Comparison of ENCODE assay signal across 23 mouse cellular contexts in the genomic region with DNA sequence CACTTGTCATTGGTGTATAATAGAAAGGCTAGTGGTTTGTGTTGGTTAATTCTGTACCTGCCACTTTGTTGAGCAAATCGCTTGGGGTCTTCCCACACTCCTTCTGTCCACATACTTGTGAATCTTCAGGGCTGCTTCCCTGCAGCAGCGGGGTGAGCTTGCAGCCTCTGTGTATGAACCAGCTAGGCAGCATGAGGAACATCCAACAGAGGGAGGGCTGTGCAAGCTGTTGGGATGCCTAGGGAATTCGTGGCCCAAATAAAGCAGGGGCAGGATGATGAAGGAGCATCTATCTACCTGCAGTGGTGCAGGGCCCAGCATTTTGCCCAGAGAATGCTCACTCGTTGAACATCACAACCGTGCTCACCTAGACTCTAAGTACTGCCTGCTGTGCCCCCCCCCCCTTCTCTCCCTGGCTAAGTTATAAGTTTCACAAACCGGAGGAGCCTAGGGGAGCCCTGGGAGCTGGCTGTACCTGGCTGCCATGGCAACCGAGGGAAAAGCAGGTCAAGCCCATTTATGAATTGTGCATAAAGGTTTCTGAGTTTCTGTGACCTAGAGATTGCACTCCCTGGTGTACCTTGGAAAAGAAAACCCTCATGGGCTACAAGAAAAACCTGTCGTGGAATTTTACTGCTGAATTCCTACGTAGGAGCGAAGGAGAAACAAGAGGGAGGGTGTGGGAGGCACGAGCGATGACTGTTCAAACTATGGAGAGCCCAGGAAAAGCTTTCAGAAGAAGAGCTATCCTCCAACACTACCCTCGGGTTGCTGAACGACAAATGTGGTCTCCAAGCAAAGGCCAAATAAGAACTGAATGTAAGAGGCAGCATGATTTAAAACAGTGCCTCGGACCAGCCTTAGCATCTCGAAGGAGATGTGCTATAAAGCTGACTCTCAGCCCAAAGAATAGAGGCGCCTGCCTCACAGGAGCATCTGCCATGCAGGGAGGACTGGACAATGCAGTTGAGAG.
DNase-seq lines count a peak whose midpoint lies in the region; ATAC-seq and TF ChIP-seq lines count a peak whose summit lies in the region.
"Had no signal": no experiment of that assay in that cellular context is flagged by ENCODE, and none has a peak within 500 bp of the region (broad histone marks: within the 10 kb centered on the region; RNA-seq: fewer than 3 reads in every experiment).

No protein-coding gene starts in this region.

- ATAC-seq in forebrain, postnatal 0 days = peak; percentile 30
- peak; percentile 60 for ATAC-seq in hindbrain, postnatal 0 days
- ATAC-seq in hindbrain, embryonic 14.5 days (ENCODE audit: low FRiP score) = no peak
- no peak; the same call in 1 of the 2 replicates for ATAC-seq in midbrain, embryonic 11.5 days (ENCODE audit: low FRiP score)
- no peak for ATAC-seq in midbrain, embryonic 13.5 days
- peak; percentile 49 for ATAC-seq in midbrain, embryonic 15.5 days (replicated peaks)
- no peak for ATAC-seq in intestine, postnatal 0 days
- ATAC-seq: forebrain, embryonic 14.5 days had no signal

- 71% methylated on average over 17 of the region's 17 CpGs for WGBS in forebrain, postnatal 0 days
- WGBS in forebrain, embryonic 10.5 days = 76% methylated on average over 17 of the region's 17 CpGs
- WGBS in hindbrain, postnatal 0 days = 65% methylated on average over 17 of the region's 17 CpGs
- WGBS in hindbrain, embryonic 14.5 days = 76% methylated on average over 17 of the region's 17 CpGs
- WGBS in midbrain, embryonic 11.5 days = 78% methylated on average over 17 of the region's 17 CpGs
- WGBS in midbrain, embryonic 13.5 days = 77% methylated on average over 17 of the region's 17 CpGs
- 70% methylated on average over 17 of the region's 17 CpGs for WGBS in midbrain, embryonic 15.5 days
- 57% methylated on average over 17 of the region's 17 CpGs for WGBS in intestine, postnatal 0 days

- no peak for TF ChIP-seq CTCF in forebrain, postnatal 0 days (IDR thresholded peaks at IDR 0.05; ENCODE audit: low read depth)
- TF ChIP-seq CTCF in hindbrain, postnatal 0 days (IDR thresholded peaks at IDR 0.05; ENCODE audit: low read depth) = no peak
- TF ChIP-seq CTCF in intestine, postnatal 0 days (IDR thresholded peaks at IDR 0.05; ENCODE audit: low read depth) = no peak

- H3K4me2 ChIP-seq in forebrain, postnatal 0 days (ENCODE audit: low read depth) = no peak overlapping the region
- no peak overlapping the region for H3K4me2 ChIP-seq in hindbrain, postnatal 0 days (ENCODE audit: low read depth, low read length)
- H3K4me2 ChIP-seq in hindbrain, embryonic 14.5 days (replicated peaks) = no peak overlapping the region
- no peak overlapping the region for H3K4me2 ChIP-seq in midbrain, embryonic 11.5 days
- H3K4me2 ChIP-seq in midbrain, embryonic 13.5 days (replicated peaks) = no peak overlapping the region
- H3K4me2 ChIP-seq in midbrain, embryonic 15.5 days = no peak overlapping the region
- no peak overlapping the region for H3K4me2 ChIP-seq in intestine, postnatal 0 days (replicated peaks; ENCODE audit: low read depth)
- H3K4me2 ChIP-seq: embryonic facial prominence, embryonic 12.5 days; heart, embryonic 15.5 days; limb, embryonic 13.5 days; liver, embryonic 13.5 days; lung, embryonic 15.5 days; neural tube, embryonic 13.5 days had no signal

- H3K36me3 ChIP-seq in forebrain, postnatal 0 days (ENCODE audit: insufficient read depth) = no peaks in the 10 kb centered on the region
- no peaks in the 10 kb centered on the region for H3K36me3 ChIP-seq in forebrain, embryonic 10.5 days (replicated peaks)
- no peaks in the 10 kb centered on the region for H3K36me3 ChIP-seq in hindbrain, postnatal 0 days (ENCODE audit: insufficient read depth, low read length)
- H3K36me3 ChIP-seq in hindbrain, embryonic 14.5 days (replicated peaks; ENCODE audit: control insufficient read depth, insufficient read depth) = no peaks in the 10 kb centered on the region
- no peaks in the 10 kb centered on the region for H3K36me3 ChIP-seq in midbrain, embryonic 11.5 days (ENCODE audit: control insufficient read depth, insufficient read depth, low read length)
- no peaks in the 10 kb centered on the region for H3K36me3 ChIP-seq in midbrain, embryonic 13.5 days
- no peaks in the 10 kb centered on the region for H3K36me3 ChIP-seq in midbrain, embryonic 15.5 days (replicated peaks)
- H3K36me3 ChIP-seq in intestine, postnatal 0 days (ENCODE audit: control insufficient read depth, insufficient read depth) = no peaks in the 10 kb centered on the region
- H3K36me3 ChIP-seq: embryonic facial prominence, embryonic 12.5 days; heart, embryonic 15.5 days; limb, embryonic 13.5 days; liver, embryonic 13.5 days; lung, embryonic 15.5 days; neural tube, embryonic 13.5 days had no signal

- no peak overlapping the region for H3K9ac ChIP-seq in forebrain, postnatal 0 days
- H3K9ac ChIP-seq in hindbrain, postnatal 0 days (replicated peaks; ENCODE audit: low read length) = no peak overlapping the region
- no peak overlapping the region for H3K9ac ChIP-seq in hindbrain, embryonic 14.5 days
- H3K9ac ChIP-seq in midbrain, embryonic 11.5 days (ENCODE audit: low read length) = no peak overlapping the region
- H3K9ac ChIP-seq in midbrain, embryonic 13.5 days (replicated peaks) = no peak overlapping the region
- H3K9ac ChIP-seq in midbrain, embryonic 15.5 days = no peak overlapping the region
- no peak overlapping the region for H3K9ac ChIP-seq in intestine, postnatal 0 days (ENCODE audit: low read depth, low read length)
- H3K9ac ChIP-seq: embryonic facial prominence, embryonic 12.5 days; heart, embryonic 15.5 days; limb, embryonic 13.5 days; liver, embryonic 13.5 days; lung, embryonic 15.5 days; neural tube, embryonic 13.5 days had no signal

- no peak overlapping the region for H3K27ac ChIP-seq in forebrain, postnatal 0 days (ENCODE audit: low read depth, low read length)
- H3K27ac ChIP-seq in forebrain, embryonic 10.5 days = no peak overlapping the region
- 0 out of 2 replicates have a peak overlapping the region, but pooled peaks have one; percentile 3 for H3K27ac ChIP-seq in hindbrain, postnatal 0 days
- H3K27ac ChIP-seq in hindbrain, embryonic 14.5 days = no peak overlapping the region
- no peak overlapping the region for H3K27ac ChIP-seq in midbrain, embryonic 11.5 days (ENCODE audit: low read depth, low read length)
- H3K27ac ChIP-seq in midbrain, embryonic 13.5 days = no peak overlapping the region
- H3K27ac ChIP-seq in midbrain, embryonic 15.5 days = no peak overlapping the region
- no peak overlapping the region for H3K27ac ChIP-seq in intestine, postnatal 0 days (ENCODE audit: low read depth, low read length)
- H3K27ac ChIP-seq: embryonic facial prominence, embryonic 12.5 days; heart, adult 2 months; heart, embryonic 15.5 days; limb, embryonic 13.5 days; liver, embryonic 13.5 days; lung, embryonic 15.5 days; neural tube, embryonic 13.5 days had no signal

- no peak for DNase-seq in forebrain, postnatal 0 days
- no peak for DNase-seq in forebrain, embryonic 10.5 days (ENCODE audit: extremely low spot score, low spot score)
- DNase-seq in hindbrain, postnatal 0 days (ENCODE audit: low spot score) = peak; percentile 52
- no peak for DNase-seq in hindbrain, embryonic 14.5 days (ENCODE audit: low spot score)
- peak; percentile 75 for DNase-seq in midbrain, embryonic 11.5 days (ENCODE audit: low spot score, missing footprints)
- DNase-seq: adrenal gland, adult 8-10 months; cerebellum, adult 9-11 months; gastrocnemius, postnatal 10 days; heart, adult 2 months; heart, postnatal 4 days; liver, embryonic 13.5 days; thymus, postnatal 25 days had no signal

- no peak overlapping the region for H3K4me3 ChIP-seq in forebrain, postnatal 0 days (ENCODE audit: low read depth, low read length)
- H3K4me3 ChIP-seq in forebrain, embryonic 10.5 days = no peak overlapping the region
- H3K4me3 ChIP-seq in hindbrain, postnatal 0 days (ENCODE audit: low read length) = no peak overlapping the region
- H3K4me3 ChIP-seq in hindbrain, embryonic 14.5 days (replicated peaks; ENCODE audit: low read length) = no peak overlapping the region
- H3K4me3 ChIP-seq in midbrain, embryonic 11.5 days (ENCODE audit: low read depth, low read length) = no peak overlapping the region
- H3K4me3 ChIP-seq in midbrain, embryonic 13.5 days (replicated peaks) = no peak overlapping the region
- no peak overlapping the region for H3K4me3 ChIP-seq in midbrain, embryonic 15.5 days
- H3K4me3 ChIP-seq in intestine, postnatal 0 days (ENCODE audit: low read depth, low read length) = no peak overlapping the region
- H3K4me3 ChIP-seq: embryonic facial prominence, embryonic 12.5 days; erythroblast, embryonic 14.5 days; heart, adult 2 months; heart, embryonic 15.5 days; limb, embryonic 13.5 days; liver, embryonic 13.5 days; lung, embryonic 15.5 days; megakaryocyte, embryonic 14.5 days; neural tube, embryonic 13.5 days had no signal

- H3K9me3 ChIP-seq in forebrain, postnatal 0 days (ENCODE audit: low read length) = no peaks in the 10 kb centered on the region
- no peaks in the 10 kb centered on the region for H3K9me3 ChIP-seq in forebrain, embryonic 10.5 days
- no peaks in the 10 kb centered on the region for H3K9me3 ChIP-seq in hindbrain, postnatal 0 days (ENCODE audit: low read length)
- H3K9me3 ChIP-seq in hindbrain, embryonic 14.5 days (ENCODE audit: control insufficient read depth, low read length) = no peaks in the 10 kb centered on the region
- no peaks in the 10 kb centered on the region for H3K9me3 ChIP-seq in midbrain, embryonic 11.5 days (ENCODE audit: control insufficient read depth, low read length)
- no peaks in the 10 kb centered on the region for H3K9me3 ChIP-seq in midbrain, embryonic 13.5 days
- H3K9me3 ChIP-seq in midbrain, embryonic 15.5 days = no peaks in the 10 kb centered on the region
- H3K9me3 ChIP-seq in intestine, postnatal 0 days (ENCODE audit: control insufficient read depth) = no peaks in the 10 kb centered on the region
- H3K9me3 ChIP-seq: embryonic facial prominence, embryonic 12.5 days; heart, embryonic 15.5 days; limb, embryonic 13.5 days; liver, embryonic 13.5 days; lung, embryonic 15.5 days; neural tube, embryonic 13.5 days had no signal

- H3K27me3 ChIP-seq in forebrain, postnatal 0 days (ENCODE audit: insufficient read depth, low read length) = no peaks in the 10 kb centered on the region
- H3K27me3 ChIP-seq in forebrain, embryonic 10.5 days (ENCODE audit: poor library complexity, severe bottlenecking) = peaks cover 15% of the 10 kb centered on the region; the same call in 1 of the 2 replicates
- no peaks in the 10 kb centered on the region for H3K27me3 ChIP-seq in hindbrain, postnatal 0 days (ENCODE audit: insufficient read depth, low read length)
- no peaks in the 10 kb centered on the region for H3K27me3 ChIP-seq in hindbrain, embryonic 14.5 days (ENCODE audit: control insufficient read depth, insufficient read depth, low read length)
- no peaks in the 10 kb centered on the region; the same call in 1 of the 2 replicates for H3K27me3 ChIP-seq in midbrain, embryonic 11.5 days (ENCODE audit: control insufficient read depth, insufficient read depth, low read length)
- 0 out of 2 replicates have a peak, but pooled peaks cover 8% of the 10 kb centered on the region for H3K27me3 ChIP-seq in midbrain, embryonic 13.5 days
- H3K27me3 ChIP-seq in midbrain, embryonic 15.5 days (replicated peaks) = no peaks in the 10 kb centered on the region
- no peaks in the 10 kb centered on the region for H3K27me3 ChIP-seq in intestine, postnatal 0 days (replicated peaks; ENCODE audit: control insufficient read depth, insufficient read depth, low read length)
- H3K27me3 ChIP-seq: embryonic facial prominence, embryonic 12.5 days; heart, embryonic 15.5 days; limb, embryonic 13.5 days; liver, embryonic 13.5 days; lung, embryonic 15.5 days; neural tube, embryonic 13.5 days had no signal

- H3K4me1 ChIP-seq in forebrain, postnatal 0 days (ENCODE audit: insufficient read depth) = no peaks in the 10 kb centered on the region
- H3K4me1 ChIP-seq in forebrain, embryonic 10.5 days = peaks cover 12% of the 10 kb centered on the region
- no peaks in the 10 kb centered on the region for H3K4me1 ChIP-seq in hindbrain, postnatal 0 days (ENCODE audit: insufficient read depth, low read length)
- no peaks in the 10 kb centered on the region for H3K4me1 ChIP-seq in hindbrain, embryonic 14.5 days (replicated peaks; ENCODE audit: control insufficient read depth, insufficient read depth, low read length)
- H3K4me1 ChIP-seq in midbrain, embryonic 11.5 days (ENCODE audit: control insufficient read depth, insufficient read depth, low read length) = no peaks in the 10 kb centered on the region
- H3K4me1 ChIP-seq in midbrain, embryonic 13.5 days (replicated peaks) = no peaks in the 10 kb centered on the region
- 0 out of 2 replicates have a peak, but pooled peaks cover 2% of the 10 kb centered on the region for H3K4me1 ChIP-seq in midbrain, embryonic 15.5 days
- H3K4me1 ChIP-seq in intestine, postnatal 0 days (replicated peaks; ENCODE audit: control insufficient read depth, insufficient read depth, low read length) = no peaks in the 10 kb centered on the region
- H3K4me1 ChIP-seq: lung, embryonic 15.5 days; neural tube, embryonic 13.5 days had no signal

Comparison
In these comparisons a context has a peak if more than half of its experiments do, and no peak if none do; other contexts are left out.
1. ATAC-seq: peak in forebrain, postnatal 0 days (single experiment), hindbrain, postnatal 0 days (single experiment) and midbrain, embryonic 15.5 days (single experiment); none in hindbrain, embryonic 14.5 days (single experiment), midbrain, embryonic 11.5 days (single experiment), midbrain, embryonic 13.5 days (single experiment) and intestine, postnatal 0 days (single experiment).
2. DNase-seq: peak in hindbrain, postnatal 0 days (single experiment) and midbrain, embryonic 11.5 days (single experiment); none in forebrain, postnatal 0 days (single experiment), forebrain, embryonic 10.5 days (single experiment) and hindbrain, embryonic 14.5 days (single experiment).